Mouse (Mus musculus) kidney, adult 9 months (tissue): ENCODE data around the gene Strbp.

ENCODE experiments used
- DNase-seq: peaks from one replicate; pipeline ENCODE4 v3.0.0; 2022

The Strbp gene

GRCm38 (mm10) chr2:37702301-37703172, 1.1 kb downstream of the Strbp start:
- DNase-seq = peak; percentile 22

DNA sequence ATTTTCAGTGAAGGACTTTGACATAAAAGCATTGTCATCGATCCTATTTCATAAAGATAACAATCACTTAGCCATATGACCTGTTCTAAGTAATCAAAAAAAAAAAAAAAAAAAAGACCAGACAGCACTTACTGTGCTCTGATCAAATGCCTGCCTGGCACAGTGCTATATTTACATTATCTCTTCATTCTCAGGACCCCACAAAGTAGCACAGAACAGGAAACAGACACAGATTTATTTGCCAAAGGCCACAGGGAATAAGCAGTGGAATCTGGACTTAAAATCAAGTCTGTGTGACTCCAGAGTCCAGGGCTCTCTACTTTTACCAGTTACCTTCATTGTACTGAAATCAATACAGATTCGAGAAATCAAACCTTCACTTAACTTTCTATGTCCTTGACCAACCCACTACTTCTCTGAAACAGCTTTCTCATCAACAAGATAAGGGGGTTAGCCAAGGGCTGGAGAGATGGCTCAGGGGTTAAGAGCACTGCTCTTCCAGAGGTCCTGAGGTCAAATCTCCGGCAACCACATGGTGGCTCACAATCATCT, 14.5 kb downstream of the Strbp start:
- DNase-seq = no peak

- no peak for DNase-seq
These were observed 16.6 kb downstream of the Strbp start for GRCm38 (mm10) chr2:37687031-37687430.

DNA sequence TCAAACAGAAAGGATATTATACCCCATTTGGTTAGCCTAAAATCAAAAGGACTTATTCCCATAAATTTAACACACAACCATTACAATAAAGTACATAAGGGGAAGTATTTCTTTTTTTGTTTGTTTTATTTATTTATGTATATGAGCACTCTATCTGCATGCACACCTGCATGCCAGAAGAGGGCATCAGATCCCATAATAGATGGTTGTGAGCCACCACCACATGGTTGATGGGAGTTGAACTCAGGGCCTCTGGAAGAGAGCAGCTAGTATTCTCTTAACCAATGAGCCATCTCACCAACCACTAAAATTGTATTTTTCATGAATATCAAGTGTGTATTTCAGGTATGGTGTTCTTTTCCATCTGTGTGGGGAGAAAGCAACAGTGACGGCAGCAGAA, 18.8 kb downstream of the Strbp start:
- no peak for DNase-seq

DNA sequence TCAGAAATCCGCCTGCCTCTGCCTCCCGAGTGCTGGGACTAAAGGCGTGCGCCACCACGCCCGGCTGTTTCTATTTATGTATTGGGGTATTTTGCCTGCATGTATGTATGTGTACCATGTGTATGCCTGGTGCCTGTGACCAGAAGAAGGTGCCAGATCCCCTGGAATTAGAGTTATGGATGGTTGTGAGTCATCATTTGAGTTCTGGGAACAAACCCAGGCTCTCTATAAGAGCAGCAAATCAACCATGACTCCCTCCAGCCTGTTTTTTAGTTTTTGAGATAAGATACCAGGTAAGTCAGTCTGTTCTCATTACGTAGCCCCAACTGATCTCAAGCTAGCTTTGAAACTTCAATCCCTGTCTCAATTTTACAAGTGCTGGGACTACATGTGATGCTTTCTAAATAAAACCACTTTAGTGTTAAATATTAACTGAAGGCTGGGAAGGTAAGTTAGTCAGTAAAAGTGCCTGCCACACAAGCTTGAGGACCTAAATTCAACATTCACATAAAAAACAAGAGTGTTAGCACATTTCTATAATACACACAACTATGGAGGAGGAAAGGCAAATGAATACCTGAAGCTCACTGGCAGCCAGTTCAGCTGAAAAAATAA, 21.4 kb downstream of the Strbp start:
- DNase-seq = peak; percentile 48

- no peak for DNase-seq
These were observed 52.6 kb downstream of the Strbp start for GRCm38 (mm10) chr2:37651086-37651485.

GRCm38 (mm10) chr2:37649590-37649989, 54.1 kb downstream of the Strbp start:
- no peak for DNase-seq

DNA sequence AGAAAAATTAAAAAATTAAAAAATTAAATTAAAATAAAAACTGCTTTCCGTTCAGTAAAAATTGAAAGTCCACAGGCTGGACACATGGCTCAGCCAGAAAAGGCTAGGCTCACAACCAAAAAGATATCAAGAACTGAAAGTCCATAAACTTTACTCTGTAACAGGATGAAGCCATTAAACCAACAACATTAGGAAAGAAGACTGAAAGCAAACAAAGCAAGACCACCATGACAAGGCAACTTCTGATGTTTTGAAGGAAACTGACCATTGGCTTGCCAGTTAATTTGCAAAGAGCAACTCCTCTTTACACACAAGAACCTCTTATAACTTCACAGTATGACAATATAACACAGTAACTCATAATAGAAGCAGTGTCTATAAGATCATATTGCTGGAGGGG, 54.7 kb downstream of the Strbp start:
- DNase-seq = no peak

GRCm38 (mm10) chr2:37623343-37623742, 80.3 kb downstream of the Strbp start:
- DNase-seq = no peak

GRCm38 (mm10) chr2:37587919-37588318, 115.7 kb downstream of the Strbp start:
- DNase-seq = no peak

GRCm38 (mm10) chr2:37578185-37578584, 125.5 kb downstream of the Strbp start:
- no peak for DNase-seq

DNA sequence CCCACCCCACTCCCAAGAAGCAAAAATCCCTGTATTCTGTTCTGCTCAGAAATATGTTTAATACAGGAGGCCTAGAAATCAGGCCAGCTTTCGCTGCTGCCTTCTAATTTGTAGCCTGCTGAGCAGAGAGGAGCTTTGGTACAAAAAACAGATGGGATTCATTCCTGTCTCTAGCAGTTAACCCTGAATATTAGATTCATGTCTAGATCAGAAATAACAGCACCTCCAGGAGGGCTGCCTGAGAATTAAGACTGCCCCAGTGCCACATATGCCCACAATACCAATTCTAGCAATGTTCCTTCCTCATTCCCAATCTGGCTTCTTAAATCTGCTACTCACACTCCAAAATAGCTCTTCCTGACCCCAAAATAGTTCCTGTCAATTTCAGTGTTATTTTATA, 127.0 kb downstream of the Strbp start:
- no peak for DNase-seq

DNA sequence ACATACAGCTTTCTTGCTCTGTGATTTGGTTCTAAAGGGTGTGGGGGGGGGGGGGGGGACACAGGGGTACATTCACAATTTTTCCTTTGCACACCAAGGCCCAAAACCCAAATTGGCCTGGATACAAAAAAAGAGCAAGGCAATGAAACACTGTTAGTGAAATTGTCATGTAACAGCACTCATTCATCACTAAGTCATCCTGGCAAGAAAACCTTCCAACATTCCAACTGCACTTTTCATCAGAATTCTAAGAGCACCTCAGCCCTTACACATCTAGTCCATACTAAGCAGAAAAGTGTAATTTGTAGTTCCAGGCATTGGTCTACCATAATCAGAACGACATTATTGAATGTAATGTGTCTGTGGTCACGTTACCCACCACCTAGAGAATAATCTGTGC, 131.5 kb downstream of the Strbp start:
- no peak for DNase-seq

GRCm38 (mm10) chr2:37570703-37571102, 133.0 kb downstream of the Strbp start:
- DNase-seq = peak; percentile 68

DNA sequence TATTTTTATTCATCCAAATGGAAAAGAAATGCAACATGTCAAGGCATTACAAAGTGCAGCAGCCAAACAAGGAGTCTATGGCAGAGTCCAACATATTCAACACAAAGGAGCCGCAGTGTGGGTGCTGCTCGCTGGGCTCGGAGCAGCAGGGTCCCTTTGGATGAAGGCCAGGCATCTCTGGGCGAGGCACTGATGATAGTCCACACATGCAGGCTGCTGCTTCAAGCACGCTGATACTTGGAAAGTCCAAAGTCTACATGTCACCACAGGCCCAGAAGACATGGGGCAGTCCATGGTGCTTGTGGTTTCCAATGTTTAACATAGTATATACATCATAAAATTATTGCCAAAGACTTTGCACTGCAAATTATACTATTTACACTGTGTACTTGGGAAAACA, 133.8 kb downstream of the Strbp start:
- no peak for DNase-seq

DNA sequence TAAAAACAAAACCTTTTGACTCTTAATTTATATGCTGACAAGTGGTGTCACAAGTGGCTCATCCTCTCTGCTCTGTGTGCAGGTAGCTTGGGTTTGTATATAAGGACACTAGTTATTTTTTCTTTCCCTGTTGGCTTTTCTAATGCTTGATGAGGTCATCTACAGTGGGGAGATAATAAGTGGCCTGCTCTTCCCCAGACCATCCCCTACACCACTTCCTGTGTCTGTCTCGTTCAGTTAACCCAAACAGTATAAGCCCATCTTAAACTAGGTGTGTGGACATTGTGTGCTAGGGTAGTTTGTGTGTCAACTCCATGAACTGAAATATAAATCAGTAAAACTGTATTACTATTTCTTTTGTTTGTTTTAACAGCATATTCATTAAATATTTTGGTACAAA, 137.6 kb downstream of the Strbp start:
- no peak for DNase-seq

- DNase-seq = no peak
These were observed 138.1 kb downstream of the Strbp start for GRCm38 (mm10) chr2:37565579-37565978.

- DNase-seq = no peak
These were observed 147.3 kb downstream of the Strbp start for GRCm38 (mm10) chr2:37556366-37556765.

GRCm38 (mm10) chr2:37549346-37550012, 154.2 kb downstream of the Strbp start:
- DNase-seq = no peak

GRCm38 (mm10) chr2:37531639-37532038, 172.0 kb downstream of the Strbp start:
- no peak for DNase-seq

GRCm38 (mm10) chr2:37530766-37531165, 172.9 kb downstream of the Strbp start:
- no peak for DNase-seq

DNA sequence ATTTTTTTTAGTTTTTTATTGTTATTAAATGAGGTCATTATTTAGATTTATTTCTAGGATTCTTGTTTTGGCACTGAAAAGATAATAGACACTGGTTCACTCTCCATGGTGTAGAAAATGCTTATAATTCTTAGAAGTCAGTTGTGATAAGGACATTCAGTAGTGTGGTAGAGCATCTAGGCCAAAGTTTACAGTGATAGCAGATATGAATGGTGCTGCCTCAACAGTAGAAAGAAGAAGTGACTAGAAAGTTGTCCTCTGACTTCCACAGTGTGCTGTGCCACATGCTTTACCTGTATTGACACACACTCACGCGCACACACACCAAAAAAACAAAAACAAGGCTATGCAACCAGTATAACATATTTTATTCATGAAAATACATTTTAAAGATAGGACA, 174.3 kb downstream of the Strbp start:
- no peak for DNase-seq

DNA sequence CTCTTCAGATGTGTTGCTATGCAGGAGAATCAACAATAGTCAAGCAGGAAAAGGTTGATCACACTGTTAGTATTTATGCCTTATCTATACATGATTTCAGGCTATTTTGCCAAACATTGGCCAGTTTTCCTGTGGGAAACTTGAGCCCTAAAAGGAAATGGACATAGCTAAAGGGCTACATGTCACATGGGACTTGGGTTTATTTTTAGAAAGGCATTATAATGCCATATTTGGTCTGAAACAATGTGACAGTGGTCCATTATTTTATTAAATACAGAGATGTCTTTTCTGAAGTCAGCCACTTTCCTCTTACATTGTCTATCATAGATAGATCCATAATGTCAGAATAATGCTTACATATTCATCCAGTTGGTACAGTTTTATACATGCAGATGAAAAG, 176.1 kb downstream of the Strbp start:
- no peak for DNase-seq

GRCm38 (mm10) chr2:37519286-37519640, 184.4 kb downstream of the Strbp start:
- no peak for DNase-seq
